Mouse (Mus musculus) adrenal gland, adult 2 months (tissue): ENCODE measurements around the gene Ott. TPM values are rescaled to one million over a fixed set of nuclear protein-coding genes. Genes with fewer than 3 reads are reported as not detected.
"Not testable (repeated sequence)": the region's sequence is repeated elsewhere in the genome, so short reads cannot be mapped to it uniquely, and the experiment has no call there.

Experiments used
- DNase-seq: peaks from one replicate; pipeline ENCODE4 v3.0.0; 2021
- long read RNA-seq: library from polyadenylated mRNA; stranded (forward); transcript quantifications from one replicate; pipeline ENCODE4 v2.0.0, GENCODE M21; 2021
- polyA plus RNA-seq: library from polyadenylated mRNA; depleted of rRNA; stranded (reverse); fragments of >200 nt; gene quantifications from 2 replicates; pipeline ENCODE4 v1.2.3, GENCODE M21; 2012; rRNA removed
- total RNA-seq, 2 experiments: library from RNA; stranded (reverse); gene quantifications; 2 replicates each; pipeline ENCODE4 v1.2.3; 2021

Gene Ott
- total RNA-seq (not detected), polyA plus RNA-seq (not detected in 2 replicates)
- long read RNA-seq = 0 reads

GRCm38 (mm10) chrX:149073982-149074381 lies at the start of gene Ott:
TSS of gene Ott (plus strand) at chrX:149074282.
- not testable (repeated sequence) for DNase-seq

Other genes with a start within 250 kb of the Ott start
- gene Luzp4, start 216.6 kb upstream of the Ott start, total RNA-seq = not detected
- not detected in 2 replicates for gene Luzp4, start 216.6 kb upstream of the Ott start, polyA plus RNA-seq
- not detected for gene Gm15093, start 198.1 kb downstream of the Ott start, total RNA-seq
- gene Gm15093, start 198.1 kb downstream of the Ott start, polyA plus RNA-seq = not detected in 2 replicates